Mouse (Mus musculus) stomach, embryonic 14.5 days (tissue): Measurements from ENCODE around the gene Mllt3. TPM values are rescaled to one million over a fixed set of nuclear protein-coding genes. Genes with fewer than 3 reads are reported as not detected.

Experiments used
- ATAC-seq: fragments of 200-750 bp; cut with Nextera tagmentation; 2 replicates; pipeline ENCODE4 v1.8.0; 2017; ENCODE audit warnings: low read depth, moderate TSS enrichment; ENCODE audit not compliant: insufficient number of reproducible peaks, insufficient read depth, low FRiP score
- H3K27ac ChIP-seq: fragments of 300-500 bp; sonication (generic); 2 replicates; pipeline ENCODE4 v1.5.1; 2014; ENCODE audit warnings: mild to moderate bottlenecking, low read length, moderate library complexity, mixed read lengths
- H3K27me3 ChIP-seq: fragments of 300-500 bp; sonication (generic); 2 replicates; pipeline ENCODE4 v1.6.1; 2014; ENCODE audit warnings: low read length, control low read depth, mixed read lengths; ENCODE audit not compliant: control insufficient read depth, insufficient read depth
- H3K36me3 ChIP-seq: fragments of 300-500 bp; sonication (generic); 2 replicates; pipeline ENCODE4 v1.6.1; 2014; ENCODE audit warnings: mild to moderate bottlenecking, control low read depth, low read length, moderate library complexity, mixed read lengths; ENCODE audit not compliant: control insufficient read depth, insufficient read depth
- H3K4me1 ChIP-seq: fragments of 300-500 bp; sonication (generic); 2 replicates; pipeline ENCODE4 v1.6.1; 2014; ENCODE audit warnings: low read length, control low read depth, mixed read lengths; ENCODE audit not compliant: control insufficient read depth, insufficient read depth
- H3K4me2 ChIP-seq: fragments of 300-500 bp; sonication (generic); replicated peaks from 2 replicates; pipeline ENCODE4 v1.6.1; 2014; ENCODE audit warnings: low read depth, low read length, control low read depth
- H3K4me3 ChIP-seq: fragments of 300-500 bp; sonication (generic); 2 replicates; pipeline ENCODE4 v1.5.1; 2014; ENCODE audit warnings: low read depth, low read length, control low read depth
- H3K9ac ChIP-seq: fragments of 300-500 bp; sonication (generic); replicated peaks from 2 replicates; pipeline ENCODE4 v1.6.1; 2014; ENCODE audit warnings: low read depth, mild to moderate bottlenecking, control low read depth, low read length, moderate library complexity, mixed read lengths
- H3K9me3 ChIP-seq: fragments of 300-500 bp; sonication (generic); 2 replicates; pipeline ENCODE4 v1.6.1; 2016; ENCODE audit warnings: low read depth, low read length, control low read depth; ENCODE audit not compliant: control insufficient read depth
- WGBS: fragments of 180-500 bp; shearing (Covaris S2); extraction: QIAGEN DNeasy Blood & Tissue Kit; methylation state at CpG from one replicate; pipeline ENCODE4 v1.1.7; 2014; 5-methylcytosine and 5-hydroxymethylcytosine counted together
- polyA plus RNA-seq: library from polyadenylated mRNA; unstranded; fragments of >200 nt; fragmentation: Nextera tagmentation; extraction: Ambion mirVana; gene quantifications from 2 replicates; pipeline ENCODE4 v1.2.1, GENCODE M21; 2014

Gene Mllt3
- polyA plus RNA-seq, 1 experiment from 2014 or later, result 43.1 TPM

GRCm38 (mm10) chr4:87759110-87759509 is 274.1 kb downstream of the Mllt3 start:
- no peaks in the 10 kb centered on the region for H3K9me3 ChIP-seq
- no peaks in the 10 kb centered on the region for H3K4me1 ChIP-seq
- 96% methylated on average over 6 of the region's 6 CpGs for WGBS
- no peak overlapping the region for H3K4me3 ChIP-seq
- no peak overlapping the region for H3K9ac ChIP-seq
- no peaks in the 10 kb centered on the region for H3K36me3 ChIP-seq
- H3K4me2 ChIP-seq, result no peak overlapping the region
- no peak for ATAC-seq
- no peak overlapping the region for H3K27ac ChIP-seq
- H3K27me3 ChIP-seq, result no peaks in the 10 kb centered on the region

- WGBS, result 78% methylated on average over 2 of the region's 2 CpGs
- Histone ChIP-seq H3K27me3 (no peaks in the 10 kb centered on the region), H3K36me3 (no peaks in the 10 kb centered on the region), H3K9ac (no peak overlapping the region), H3K27ac (no peak overlapping the region), H3K4me3 (no peak overlapping the region), H3K9me3 (no peaks in the 10 kb centered on the region), H3K4me1 (0 out of 2 replicates have a peak, but pooled peaks cover 6% of the 10 kb centered on the region), H3K4me2 (no peak overlapping the region)
- ATAC-seq, result no peak
Observed at GRCm38 (mm10) chr4:87751515-87751864, 281.7 kb downstream of the Mllt3 start.

- Histone ChIP-seq H3K36me3 (no peaks in the 10 kb centered on the region), H3K27me3 (no peaks in the 10 kb centered on the region), H3K9ac (no peak overlapping the region), H3K27ac (no peak overlapping the region), H3K9me3 (no peaks in the 10 kb centered on the region), H3K4me1 (0 out of 2 replicates have a peak, but pooled peaks cover 6% of the 10 kb centered on the region), H3K4me2 (no peak overlapping the region), H3K4me3 (no peak overlapping the region)
- 90% methylated on average over 5 of the region's 5 CpGs for WGBS
- ATAC-seq, result no peak
Observed at GRCm38 (mm10) chr4:87750856-87751514, 282.2 kb downstream of the Mllt3 start.

- no peak for ATAC-seq
- no peaks in the 10 kb centered on the region for H3K9me3 ChIP-seq
- no peak overlapping the region for H3K4me2 ChIP-seq
- 0 out of 2 replicates have a peak, but pooled peaks cover 6% of the 10 kb centered on the region for H3K4me1 ChIP-seq
- H3K27ac ChIP-seq, result no peak overlapping the region
- no peak overlapping the region for H3K4me3 ChIP-seq
- H3K9ac ChIP-seq, result no peak overlapping the region
- H3K36me3 ChIP-seq, result no peaks in the 10 kb centered on the region
- no peaks in the 10 kb centered on the region for H3K27me3 ChIP-seq
- WGBS, result 33% methylated on average over 4 of the region's 4 CpGs
Observed at GRCm38 (mm10) chr4:87749532-87750234, 283.5 kb downstream of the Mllt3 start.

GRCm38 (mm10) chr4:87745016-87745645 is 288.0 kb downstream of the Mllt3 start:
- Histone ChIP-seq H3K27ac (no peak overlapping the region), H3K36me3 (no peaks in the 10 kb centered on the region), H3K4me2 (no peak overlapping the region), H3K9ac (no peak overlapping the region), H3K9me3 (no peaks in the 10 kb centered on the region), H3K27me3 (no peaks in the 10 kb centered on the region), H3K4me3 (no peak overlapping the region), H3K4me1 (0 out of 2 replicates have a peak, but pooled peaks cover 6% of the 10 kb centered on the region)
- WGBS, result 67% methylated on average over 3 of the region's 3 CpGs
- ATAC-seq, result no peak

- no peak overlapping the region for H3K27ac ChIP-seq
- no peaks in the 10 kb centered on the region for H3K27me3 ChIP-seq
- 41% methylated on average over 7 of the region's 7 CpGs for WGBS
- no peak overlapping the region for H3K9ac ChIP-seq
- H3K36me3 ChIP-seq, result no peaks in the 10 kb centered on the region
- no peak for ATAC-seq
- no peaks in the 10 kb centered on the region for H3K4me1 ChIP-seq
- no peak overlapping the region for H3K4me3 ChIP-seq
- no peak overlapping the region for H3K4me2 ChIP-seq
- H3K9me3 ChIP-seq, result no peaks in the 10 kb centered on the region
Observed at GRCm38 (mm10) chr4:87739524-87740128, 293.5 kb downstream of the Mllt3 start.

- Histone ChIP-seq H3K4me2 (no peak overlapping the region), H3K4me1 (no peaks in the 10 kb centered on the region), H3K27ac (no peak overlapping the region), H3K9ac (no peak overlapping the region), H3K4me3 (no peak overlapping the region), H3K9me3 (no peaks in the 10 kb centered on the region), H3K27me3 (no peaks in the 10 kb centered on the region), H3K36me3 (no peaks in the 10 kb centered on the region)
- no peak for ATAC-seq
- WGBS, result 71% methylated on average over 2 of the region's 2 CpGs
Observed at GRCm38 (mm10) chr4:87739104-87739503, 294.1 kb downstream of the Mllt3 start.

GRCm38 (mm10) chr4:87737201-87737806 is 295.9 kb downstream of the Mllt3 start:
- no peaks in the 10 kb centered on the region for H3K9me3 ChIP-seq
- 85% methylated on average over 6 of the region's 6 CpGs for WGBS
- H3K4me3 ChIP-seq, result no peak overlapping the region
- H3K9ac ChIP-seq, result no peak overlapping the region
- no peak for ATAC-seq
- no peak overlapping the region for H3K4me2 ChIP-seq
- H3K27ac ChIP-seq, result no peak overlapping the region
- no peaks in the 10 kb centered on the region for H3K27me3 ChIP-seq
- H3K36me3 ChIP-seq, result no peaks in the 10 kb centered on the region
- no peaks in the 10 kb centered on the region for H3K4me1 ChIP-seq
